Mouse (Mus musculus): ENCODE measurements around the gene Cabp1. TPM values are rescaled to one million over a fixed set of nuclear protein-coding genes. Genes with fewer than 3 reads are reported as not detected.

The Cabp1 gene
- polyA plus RNA-seq, 1 experiment from 2014 or later = 1.2 TPM

GRCm38 (mm10) chr5:115215273-115216185, 21.3 kb upstream of the Cabp1 start:
- DNase-seq (ENCODE audit: low spot score) (peak; percentile 58), ATAC-seq (replicated peaks; ENCODE audit: low FRiP score) (peak; percentile 39; the same call in 1 of the 2 replicates)
- Histone ChIP-seq H3K4me2 (ENCODE audit: low read depth, low read length, severe bottlenecking) (peak overlapping the region; percentile 75), H3K27ac (ENCODE audit: low read depth, low read length) (no peak overlapping the region), H3K27me3 (ENCODE audit: control insufficient read depth, insufficient read depth, low read length) (no peaks in the 10 kb centered on the region), H3K9me3 (ENCODE audit: control insufficient read depth, low read length) (no peaks in the 10 kb centered on the region), H3K4me3 (ENCODE audit: low read depth, low read length) (peak overlapping the region; percentile 35), H3K36me3 (ENCODE audit: control insufficient read depth, insufficient read depth, low read length) (no peaks in the 10 kb centered on the region), H3K9ac (ENCODE audit: low read length) (peak overlapping the region; percentile 72), H3K4me1 (replicated peaks; ENCODE audit: control insufficient read depth, insufficient read depth, low read length) (no peaks in the 10 kb centered on the region)
- 9% methylated on average over 27 of the region's 27 CpGs for WGBS

GRCm38 (mm10) chr5:115214864-115215263, 20.7 kb upstream of the Cabp1 start:
- Histone ChIP-seq H3K36me3 (ENCODE audit: control insufficient read depth, insufficient read depth, low read length) (no peaks in the 10 kb centered on the region), H3K27ac (ENCODE audit: low read depth, low read length) (no peak overlapping the region), H3K4me3 (ENCODE audit: low read depth, low read length) (peak overlapping the region; percentile 35), H3K4me1 (replicated peaks; ENCODE audit: control insufficient read depth, insufficient read depth, low read length) (no peaks in the 10 kb centered on the region), H3K27me3 (ENCODE audit: control insufficient read depth, insufficient read depth, low read length) (no peaks in the 10 kb centered on the region), H3K9ac (ENCODE audit: low read length) (peak overlapping the region; percentile 72), H3K4me2 (ENCODE audit: low read depth, low read length, severe bottlenecking) (peak overlapping the region; percentile 75), H3K9me3 (ENCODE audit: control insufficient read depth, low read length) (no peaks in the 10 kb centered on the region)
- 2% methylated on average over 16 of the region's 17 CpGs for WGBS
- DNase-seq (ENCODE audit: low spot score) (peak; percentile 72), ATAC-seq (replicated peaks; ENCODE audit: low FRiP score) (no peak)

- no peak overlapping the region for H3K9ac ChIP-seq (ENCODE audit: low read length)
- H3K27me3 ChIP-seq (ENCODE audit: control insufficient read depth, insufficient read depth, low read length) = no peaks in the 10 kb centered on the region
- 69% methylated on average over 4 of the region's 4 CpGs for WGBS
Observed at GRCm38 (mm10) chr5:115212861-115213260, 18.7 kb upstream of the Cabp1 start.

DNA sequence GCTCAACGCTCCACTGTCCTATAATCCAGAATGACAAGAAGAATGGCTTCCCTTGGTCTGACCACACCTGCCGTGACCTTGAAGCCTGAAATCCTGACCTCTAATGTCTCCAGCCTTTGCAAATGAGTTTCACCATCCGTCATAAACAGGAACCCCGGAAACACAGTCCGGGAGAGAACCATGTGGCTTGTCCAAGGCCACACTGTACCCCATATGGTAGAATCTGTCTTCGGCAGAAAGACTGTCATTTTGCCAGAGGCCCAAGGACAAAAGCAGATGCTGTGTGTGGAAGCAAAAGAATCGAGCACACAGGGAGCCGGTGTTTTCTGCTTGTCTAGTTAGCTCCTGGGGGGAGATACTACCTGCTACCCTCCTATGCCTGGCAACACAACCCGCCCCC, 18.3 kb upstream of the Cabp1 start:
- H3K27ac ChIP-seq (ENCODE audit: low read depth, low read length) = no peak overlapping the region
- no peak overlapping the region for H3K4me2 ChIP-seq (ENCODE audit: low read depth, low read length, severe bottlenecking)
- H3K4me1 ChIP-seq (replicated peaks; ENCODE audit: control insufficient read depth, insufficient read depth, low read length) = no peaks in the 10 kb centered on the region; the same call in 1 of the 2 replicates
- no peaks in the 10 kb centered on the region for H3K27me3 ChIP-seq (ENCODE audit: control insufficient read depth, insufficient read depth, low read length)
- H3K4me3 ChIP-seq (ENCODE audit: low read depth, low read length) = no peak overlapping the region
- no peaks in the 10 kb centered on the region for H3K36me3 ChIP-seq (ENCODE audit: control insufficient read depth, insufficient read depth, low read length)
- 85% methylated on average over 9 of the region's 9 CpGs for WGBS
- ATAC-seq (replicated peaks; ENCODE audit: low FRiP score) (no peak), DNase-seq (ENCODE audit: low spot score) (no peak)
- no peaks in the 10 kb centered on the region for H3K9me3 ChIP-seq (ENCODE audit: control insufficient read depth, low read length)
- no peak overlapping the region for H3K9ac ChIP-seq (ENCODE audit: low read length)

More at GRCm38 (mm10) chr5:115212861-115213260, 18.7 kb upstream of the Cabp1 start:
- Histone ChIP-seq H3K4me1 (replicated peaks; ENCODE audit: control insufficient read depth, insufficient read depth, low read length) (no peaks in the 10 kb centered on the region; the same call in 1 of the 2 replicates), H3K9me3 (ENCODE audit: control insufficient read depth, low read length) (no peaks in the 10 kb centered on the region), H3K27ac (ENCODE audit: low read depth, low read length) (no peak overlapping the region), H3K4me3 (ENCODE audit: low read depth, low read length) (no peak overlapping the region), H3K4me2 (ENCODE audit: low read depth, low read length, severe bottlenecking) (no peak overlapping the region), H3K36me3 (ENCODE audit: control insufficient read depth, insufficient read depth, low read length) (no peaks in the 10 kb centered on the region)
- ATAC-seq (replicated peaks; ENCODE audit: low FRiP score) (no peak), DNase-seq (ENCODE audit: low spot score) (no peak)

GRCm38 (mm10) chr5:115210380-115210779, 16.2 kb upstream of the Cabp1 start:
- H3K9me3 ChIP-seq (ENCODE audit: control insufficient read depth, low read length) = no peaks in the 10 kb centered on the region
- H3K36me3 ChIP-seq (ENCODE audit: control insufficient read depth, insufficient read depth, low read length) = no peaks in the 10 kb centered on the region
- ATAC-seq (replicated peaks; ENCODE audit: low FRiP score) (no peak), DNase-seq (ENCODE audit: low spot score) (peak; percentile 68)
- no peak overlapping the region for H3K4me3 ChIP-seq (ENCODE audit: low read depth, low read length)
- no peak overlapping the region for H3K4me2 ChIP-seq (ENCODE audit: low read depth, low read length, severe bottlenecking)
- no peak overlapping the region for H3K27ac ChIP-seq (ENCODE audit: low read depth, low read length)
- peaks cover 2% of the 10 kb centered on the region for H3K27me3 ChIP-seq (ENCODE audit: control insufficient read depth, insufficient read depth, low read length)
- no peaks in the 10 kb centered on the region; the same call in 1 of the 2 replicates for H3K4me1 ChIP-seq (replicated peaks; ENCODE audit: control insufficient read depth, insufficient read depth, low read length)
- WGBS = 3% methylated on average over 1 of the region's 1 CpGs
- H3K9ac ChIP-seq (ENCODE audit: low read length) = no peak overlapping the region

- H3K4me2 ChIP-seq (ENCODE audit: low read depth, low read length, severe bottlenecking) = no peak overlapping the region
- no peak for DNase-seq (ENCODE audit: low spot score)
- 67% methylated on average over 5 of the region's 5 CpGs for WGBS
- peaks cover 6% of the 10 kb centered on the region for H3K27me3 ChIP-seq (ENCODE audit: control insufficient read depth, insufficient read depth, low read length)
- no peak for ATAC-seq (replicated peaks; ENCODE audit: low FRiP score)
- H3K9ac ChIP-seq (ENCODE audit: low read length) = no peak overlapping the region
- no peak overlapping the region for H3K27ac ChIP-seq (ENCODE audit: low read depth, low read length)
- no peaks in the 10 kb centered on the region for H3K36me3 ChIP-seq (ENCODE audit: control insufficient read depth, insufficient read depth, low read length)
- no peaks in the 10 kb centered on the region for H3K9me3 ChIP-seq (ENCODE audit: control insufficient read depth, low read length)
- H3K4me1 ChIP-seq (replicated peaks; ENCODE audit: control insufficient read depth, insufficient read depth, low read length) = peaks cover 6% of the 10 kb centered on the region
- no peak overlapping the region for H3K4me3 ChIP-seq (ENCODE audit: low read depth, low read length)
Observed at GRCm38 (mm10) chr5:115208601-115209000, 14.4 kb upstream of the Cabp1 start.

GRCm38 (mm10) chr5:115207892-115208291, 13.7 kb upstream of the Cabp1 start:
- ATAC-seq (replicated peaks; ENCODE audit: low FRiP score) (no peak), DNase-seq (ENCODE audit: low spot score) (no peak)
- H3K4me2 ChIP-seq (ENCODE audit: low read depth, low read length, severe bottlenecking) = no peak overlapping the region
- H3K9ac ChIP-seq (ENCODE audit: low read length) = no peak overlapping the region
- H3K9me3 ChIP-seq (ENCODE audit: control insufficient read depth, low read length) = no peaks in the 10 kb centered on the region
- H3K4me1 ChIP-seq (replicated peaks; ENCODE audit: control insufficient read depth, insufficient read depth, low read length) = peaks cover 6% of the 10 kb centered on the region
- 10% methylated on average over 14 of the region's 16 CpGs for WGBS
- no peak overlapping the region for H3K4me3 ChIP-seq (ENCODE audit: low read depth, low read length)
- H3K27me3 ChIP-seq (ENCODE audit: control insufficient read depth, insufficient read depth, low read length) = peaks cover 6% of the 10 kb centered on the region
- no peaks in the 10 kb centered on the region for H3K36me3 ChIP-seq (ENCODE audit: control insufficient read depth, insufficient read depth, low read length)
- H3K27ac ChIP-seq (ENCODE audit: low read depth, low read length) = no peak overlapping the region

DNA sequence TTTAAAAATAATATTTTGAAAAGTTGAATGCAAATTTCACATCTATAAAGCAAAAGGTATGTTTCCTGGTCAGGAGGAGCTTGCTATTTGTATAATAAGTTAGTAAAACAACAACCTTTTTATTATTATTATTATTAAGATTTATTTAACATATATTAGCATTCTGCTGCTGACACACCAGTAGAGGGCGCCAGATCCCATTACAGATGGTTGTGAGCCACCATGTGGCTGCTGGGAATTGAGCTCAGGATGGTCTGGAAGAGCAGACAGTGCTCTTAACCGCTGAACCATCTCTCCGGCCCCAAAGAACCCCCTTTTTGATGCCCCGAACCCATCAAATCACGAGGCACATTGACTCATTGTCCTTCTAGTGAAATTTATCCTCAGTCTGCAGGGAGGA, 13.1 kb upstream of the Cabp1 start:
- Histone ChIP-seq H3K27ac (ENCODE audit: low read depth, low read length) (no peak overlapping the region), H3K36me3 (ENCODE audit: control insufficient read depth, insufficient read depth, low read length) (no peaks in the 10 kb centered on the region), H3K4me3 (ENCODE audit: low read depth, low read length) (no peak overlapping the region), H3K9me3 (ENCODE audit: control insufficient read depth, low read length) (no peaks in the 10 kb centered on the region), H3K4me1 (replicated peaks; ENCODE audit: control insufficient read depth, insufficient read depth, low read length) (peaks cover 6% of the 10 kb centered on the region), H3K4me2 (ENCODE audit: low read depth, low read length, severe bottlenecking) (no peak overlapping the region), H3K27me3 (ENCODE audit: control insufficient read depth, insufficient read depth, low read length) (peaks cover 6% of the 10 kb centered on the region), H3K9ac (ENCODE audit: low read length) (no peak overlapping the region)
- WGBS = 61% methylated on average over 5 of the region's 5 CpGs
- ATAC-seq (replicated peaks; ENCODE audit: low FRiP score) (no peak), DNase-seq (ENCODE audit: low spot score) (no peak)

All from forebrain, embryonic 11.5 days (tissue).